Mouse (Mus musculus) small intestine, adult 2 months (tissue): Measurements from ENCODE around the gene Cox20.

ENCODE experiments used
- CTCF ChIP-seq: fragments of 200-500 bp; IDR thresholded peaks from 2 replicates; pipeline ENCODE4 v1.5.1; 2012; ENCODE audit warnings: low read depth, mild to moderate bottlenecking, control low read depth, inconsistent platforms, low read length, moderate library complexity, mixed read lengths; ENCODE audit not compliant: insufficient replicate concordance, insufficient read length; ENCODE audit errors: extremely low read depth
- POLR2A ChIP-seq: fragments of 200-500 bp; IDR thresholded peaks from 2 replicates; pipeline ENCODE4 v1.6.1; 2012; ENCODE audit warnings: low read depth, mild to moderate bottlenecking, control low read depth, inconsistent platforms, low read length, moderate library complexity

DNA sequence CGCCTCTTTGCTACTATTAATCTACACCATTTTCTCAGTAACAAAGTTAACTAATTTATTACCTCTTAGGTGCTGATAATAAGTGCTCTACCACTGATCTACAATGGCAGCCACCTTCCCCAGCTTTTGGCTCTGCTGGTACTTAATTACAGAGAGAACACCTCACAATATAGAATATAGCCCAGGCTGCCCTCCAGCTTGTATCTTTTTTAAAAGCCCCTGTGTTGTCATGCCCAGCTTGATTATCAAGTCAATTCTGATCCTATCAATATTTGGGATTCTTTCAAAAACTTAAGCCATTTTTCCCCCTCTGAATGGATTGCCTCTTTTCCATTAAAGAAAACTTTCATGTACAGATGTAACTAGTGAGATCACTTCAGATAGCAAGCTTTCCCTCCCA, 8.0 kb downstream of the Cox20 start:
- TF ChIP-seq CTCF (no peak), POLR2A (no peak)
